Mouse (Mus musculus) intestine, embryonic 16.5 days (tissue): ENCODE data around the gene Cd2ap. TPM values are rescaled to one million over a fixed set of nuclear protein-coding genes. Genes with fewer than 3 reads are reported as not detected.

Source experiments
- ATAC-seq: fragments of 200-750 bp; cut with Nextera tagmentation; 2 replicates; pipeline ENCODE4 v1.8.0; 2017; ENCODE audit warnings: moderate TSS enrichment, moderate library complexity
- H3K27ac ChIP-seq: fragments of 300-500 bp; sonication (generic); 2 replicates; pipeline ENCODE4 v1.5.1; 2014; ENCODE audit warnings: mild to moderate bottlenecking, low read length
- H3K27me3 ChIP-seq: fragments of 300-500 bp; sonication (generic); replicated peaks from 2 replicates; pipeline ENCODE4 v1.6.1; 2014; ENCODE audit warnings: low read length, control low read depth, mixed read lengths; ENCODE audit not compliant: control insufficient read depth, insufficient read depth
- H3K36me3 ChIP-seq: fragments of 300-500 bp; sonication (generic); 2 replicates; pipeline ENCODE4 v1.6.1; 2014; ENCODE audit warnings: low read length, control low read depth; ENCODE audit not compliant: control insufficient read depth, insufficient read depth
- H3K4me1 ChIP-seq: fragments of 300-500 bp; sonication (generic); 2 replicates; pipeline ENCODE4 v1.6.1; 2014; ENCODE audit warnings: low read length, control low read depth, mixed read lengths; ENCODE audit not compliant: control insufficient read depth, insufficient read depth
- H3K4me2 ChIP-seq: fragments of 300-500 bp; sonication (generic); 2 replicates; pipeline ENCODE4 v1.6.1; 2014; ENCODE audit warnings: low read depth, low read length, control low read depth
- H3K4me3 ChIP-seq: fragments of 300-500 bp; sonication (generic); 2 replicates; pipeline ENCODE4 v1.5.1; 2014; ENCODE audit warnings: mild to moderate bottlenecking, low read length
- H3K9ac ChIP-seq: fragments of 300-500 bp; sonication (generic); 2 replicates; pipeline ENCODE4 v1.6.1; 2014; ENCODE audit warnings: low read depth, low read length
- H3K9me3 ChIP-seq: fragments of 300-500 bp; sonication (generic); 2 replicates; pipeline ENCODE4 v1.6.1; 2016; ENCODE audit warnings: low read length, control low read depth; ENCODE audit not compliant: control insufficient read depth
- WGBS: fragments of 180-500 bp; shearing (Covaris S2); extraction: QIAGEN DNeasy Blood & Tissue Kit; methylation state at CpG from one replicate; pipeline ENCODE4 v1.1.7; 2014; 5-methylcytosine and 5-hydroxymethylcytosine counted together
- polyA plus RNA-seq: library from polyadenylated mRNA; unstranded; fragments of >200 nt; fragmentation: Nextera tagmentation; extraction: Ambion mirVana; gene quantifications from 2 replicates; pipeline ENCODE4 v1.2.1, GENCODE M21; 2015

Gene Cd2ap
- polyA plus RNA-seq, 1 experiment from 2014 or later: 26.8 TPM

DNA sequence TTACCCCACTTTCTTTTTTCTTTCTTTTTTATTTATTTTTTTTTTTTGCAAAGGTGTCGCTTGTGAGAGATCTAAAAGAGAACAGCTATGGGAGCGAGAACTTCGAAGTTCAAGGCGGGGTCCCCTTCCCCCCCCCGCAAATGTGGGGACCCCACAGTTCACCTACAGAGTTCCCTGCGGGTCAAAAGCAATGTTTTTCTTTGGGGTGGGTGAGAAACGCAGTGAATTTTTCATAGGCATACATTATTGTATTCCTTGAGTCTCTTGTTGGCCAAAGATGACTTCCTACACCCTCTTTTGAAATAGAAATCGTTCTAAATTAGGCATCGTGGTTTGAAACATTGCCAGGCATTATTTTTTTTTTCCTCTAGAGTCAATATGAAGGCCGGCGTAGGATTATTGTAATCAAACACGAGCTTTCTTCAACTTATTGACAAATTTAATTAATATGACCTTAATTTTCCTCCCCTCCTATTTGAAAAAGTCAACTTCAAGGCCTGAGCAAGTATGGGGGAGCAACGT is 500 bp upstream of the Cd2ap start:
- Histone ChIP-seq H3K27ac (peak overlapping the region; percentile 96; the same call in 1 of the 2 replicates), H3K9ac (peak overlapping the region; percentile 98), H3K27me3 (no peaks in the 10 kb centered on the region), H3K4me2 (peak overlapping the region; percentile 78), H3K4me3 (peak overlapping the region; percentile 96), H3K9me3 (no peaks in the 10 kb centered on the region), H3K4me1 (peaks cover 13% of the 10 kb centered on the region), H3K36me3 (no peaks in the 10 kb centered on the region)
- WGBS: 25% methylated on average over 13 of the region's 13 CpGs
- no peak for ATAC-seq

DNA sequence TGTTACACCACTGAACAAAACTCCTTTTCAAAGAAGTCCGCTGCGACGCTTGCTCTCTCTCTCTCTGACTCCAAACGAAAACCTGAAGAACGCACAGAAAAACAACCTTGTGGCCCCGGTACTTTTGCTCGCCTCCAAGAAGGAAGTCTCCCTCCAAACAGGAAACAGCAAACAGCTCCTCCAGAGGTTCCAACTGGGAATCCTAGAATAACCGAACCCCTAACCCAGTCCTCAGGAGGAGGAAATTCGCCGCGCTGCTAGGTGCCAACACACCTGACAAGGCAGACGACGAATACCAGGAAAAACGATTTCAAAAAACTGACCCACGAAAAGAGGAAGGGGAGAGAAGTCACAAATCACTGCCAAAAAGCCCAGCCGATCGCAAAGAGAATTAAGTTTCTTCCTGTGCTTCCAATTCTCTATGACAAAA is 879 bp downstream of the Cd2ap start:
- peak overlapping the region; percentile 78 for H3K4me2 ChIP-seq
- peak overlapping the region; percentile 98 for H3K9ac ChIP-seq
- ATAC-seq: peak; percentile 29
- H3K4me3 ChIP-seq: peak overlapping the region; percentile 96
- under 1% methylated on average over 17 of the region's 17 CpGs for WGBS
- H3K27me3 ChIP-seq: no peaks in the 10 kb centered on the region
- H3K36me3 ChIP-seq: no peaks in the 10 kb centered on the region
- peaks cover 17% of the 10 kb centered on the region for H3K4me1 ChIP-seq
- no peaks in the 10 kb centered on the region for H3K9me3 ChIP-seq
- peak overlapping the region; percentile 96 for H3K27ac ChIP-seq

DNA sequence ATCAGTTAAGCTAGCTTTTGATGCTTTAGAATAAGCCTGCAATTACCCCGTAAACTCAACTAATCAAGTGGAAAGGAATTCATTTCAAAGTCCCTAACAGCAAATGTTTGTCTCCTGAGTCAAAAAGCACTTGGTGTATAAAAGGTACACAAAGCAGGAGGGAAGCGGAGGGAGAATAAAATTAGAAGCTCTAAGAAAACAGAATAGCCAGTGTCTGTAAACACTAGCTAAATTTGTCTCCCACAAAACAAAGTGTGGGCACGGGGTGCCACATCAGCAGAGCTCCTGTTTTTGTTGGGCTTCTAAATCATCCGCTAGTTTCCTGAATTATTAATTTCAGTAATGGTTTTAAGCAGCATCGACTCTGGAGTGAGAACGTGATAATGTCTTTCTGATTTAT is 1.4 kb downstream of the Cd2ap start:
- Histone ChIP-seq H3K27ac (no peak overlapping the region), H3K27me3 (no peaks in the 10 kb centered on the region), H3K4me2 (peak overlapping the region; percentile 78), H3K36me3 (no peaks in the 10 kb centered on the region), H3K4me1 (peaks cover 19% of the 10 kb centered on the region), H3K9me3 (no peaks in the 10 kb centered on the region), H3K9ac (peak overlapping the region; percentile 98), H3K4me3 (peak overlapping the region; percentile 96)
- ATAC-seq: no peak
- 12% methylated on average over 6 of the region's 6 CpGs for WGBS

DNA sequence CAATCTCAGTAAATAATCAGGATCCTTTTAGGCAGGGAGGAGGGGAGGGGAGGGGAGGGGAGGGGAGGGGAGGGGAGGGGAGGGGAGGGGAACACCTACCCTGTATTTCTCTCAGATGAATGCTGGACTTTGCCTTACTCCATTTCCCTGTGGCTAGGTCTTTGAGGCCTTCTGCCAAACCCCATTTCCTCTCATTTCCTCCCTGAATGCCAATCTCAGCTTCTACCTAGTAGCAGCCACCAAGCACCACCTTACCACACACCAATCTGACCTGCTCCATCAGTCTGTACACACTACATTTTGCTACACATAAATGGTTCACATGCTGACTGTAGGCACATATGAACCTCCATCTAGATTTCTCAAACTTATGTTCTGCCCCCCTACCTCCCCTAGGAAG is 6.0 kb downstream of the Cd2ap start:
- ATAC-seq: peak; percentile 38; the same call in 1 of the 2 replicates
- Histone ChIP-seq H3K4me2 (no peak overlapping the region), H3K4me1 (peaks cover 19% of the 10 kb centered on the region), H3K36me3 (0 out of 2 replicates have a peak, but pooled peaks cover 4% of the 10 kb centered on the region), H3K9ac (no peak overlapping the region), H3K27me3 (no peaks in the 10 kb centered on the region), H3K4me3 (no peak overlapping the region), H3K27ac (peak overlapping the region; percentile 51; the same call in 1 of the 2 replicates), H3K9me3 (0 out of 2 replicates have a peak, but pooled peaks cover 5% of the 10 kb centered on the region)

DNA sequence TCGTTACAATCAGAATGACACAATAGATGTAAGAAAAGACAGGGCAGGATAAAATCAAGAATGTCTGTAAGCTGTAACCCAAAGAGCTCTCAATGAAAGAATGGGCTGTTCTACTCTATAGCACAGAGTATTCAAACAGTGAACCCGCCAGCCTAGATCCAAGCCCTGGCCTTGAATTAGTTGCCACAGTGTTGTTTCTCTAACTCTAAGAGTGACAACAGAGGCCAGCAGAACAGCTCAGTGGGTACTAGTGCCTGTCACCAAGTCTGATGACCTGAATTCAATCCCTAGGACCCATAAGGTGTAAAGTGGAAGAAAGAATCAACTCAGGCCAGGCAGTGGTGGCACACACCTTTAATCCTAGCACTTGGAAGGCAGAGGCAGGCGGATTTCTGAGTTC is 13.3 kb downstream of the Cd2ap start:
- no peak overlapping the region for H3K4me2 ChIP-seq
- no peak overlapping the region for H3K9ac ChIP-seq
- no peak for ATAC-seq
- no peak overlapping the region for H3K27ac ChIP-seq
- H3K9me3 ChIP-seq: 0 out of 2 replicates have a peak, but pooled peaks cover 5% of the 10 kb centered on the region
- H3K4me1 ChIP-seq: no peaks in the 10 kb centered on the region
- H3K27me3 ChIP-seq: no peaks in the 10 kb centered on the region
- H3K4me3 ChIP-seq: no peak overlapping the region
- 0 out of 2 replicates have a peak, but pooled peaks cover 4% of the 10 kb centered on the region for H3K36me3 ChIP-seq
- WGBS: 79% methylated on average over 3 of the region's 3 CpGs

DNA sequence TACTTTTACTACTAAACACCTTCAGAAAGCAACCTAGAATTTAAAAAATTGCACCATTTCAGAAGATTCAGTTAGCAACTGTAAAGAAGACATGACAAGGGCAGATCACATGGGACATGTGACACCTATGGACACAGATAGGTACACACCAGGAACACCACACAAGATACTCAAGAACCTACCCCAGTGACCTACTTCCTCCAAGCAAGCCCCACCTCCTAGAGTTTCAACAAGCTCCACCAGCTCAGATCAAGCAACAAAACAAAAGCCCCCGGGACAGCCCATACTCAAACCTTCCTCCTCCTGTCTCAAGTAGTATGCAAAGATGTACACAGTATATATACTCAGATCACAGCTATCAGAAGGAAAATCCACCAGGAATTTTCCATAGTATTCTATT is 16.1 kb downstream of the Cd2ap start:
- Histone ChIP-seq H3K9me3 (no peaks in the 10 kb centered on the region), H3K4me2 (no peak overlapping the region), H3K27ac (no peak overlapping the region), H3K9ac (no peak overlapping the region), H3K4me1 (no peaks in the 10 kb centered on the region), H3K4me3 (no peak overlapping the region), H3K27me3 (no peaks in the 10 kb centered on the region), H3K36me3 (no peaks in the 10 kb centered on the region)
- WGBS: 92% methylated on average over 1 of the region's 1 CpGs
- no peak for ATAC-seq

DNA sequence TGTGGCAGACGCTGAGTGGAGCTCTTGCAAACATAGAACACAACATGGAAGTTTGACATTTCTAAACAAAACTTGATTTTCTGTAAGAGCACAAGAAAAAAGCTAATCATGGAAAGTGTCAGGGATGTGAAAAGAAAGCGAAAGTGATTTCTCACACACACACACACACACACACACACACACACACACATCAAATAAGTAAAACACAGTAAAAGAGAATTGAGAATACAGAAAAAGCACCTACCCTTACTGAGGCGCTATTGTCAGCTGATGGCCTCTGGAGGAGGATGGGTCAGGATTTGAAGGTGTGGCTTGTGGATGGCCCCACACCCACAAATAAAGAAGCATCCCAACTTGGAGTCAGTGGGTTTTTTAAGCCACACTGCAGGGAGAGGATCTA is 19.0 kb downstream of the Cd2ap start:
- Histone ChIP-seq H3K4me1 (no peaks in the 10 kb centered on the region), H3K4me3 (no peak overlapping the region), H3K27me3 (no peaks in the 10 kb centered on the region), H3K9ac (no peak overlapping the region), H3K9me3 (no peaks in the 10 kb centered on the region), H3K4me2 (no peak overlapping the region), H3K36me3 (no peaks in the 10 kb centered on the region), H3K27ac (no peak overlapping the region)
- no peak for ATAC-seq
- 79% methylated on average over 3 of the region's 3 CpGs for WGBS

DNA sequence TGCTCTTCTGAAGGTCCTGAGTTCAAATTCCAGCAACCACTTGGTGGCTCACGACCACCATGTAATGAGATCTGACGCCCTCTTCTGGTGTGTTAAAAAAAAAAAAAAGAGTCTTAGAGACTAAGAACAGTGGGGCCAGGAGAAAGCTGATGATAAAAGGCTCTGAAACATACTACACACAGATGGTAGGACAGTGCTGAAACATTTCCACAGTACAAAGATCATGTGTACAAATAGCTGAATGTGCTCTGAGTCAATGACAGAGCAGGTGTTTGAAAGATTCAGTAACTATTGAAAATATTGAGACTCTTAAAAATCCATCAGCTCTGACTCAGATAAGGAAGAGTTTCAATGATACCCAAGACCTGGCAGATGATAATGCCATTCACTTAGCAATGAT is 29.4 kb downstream of the Cd2ap start:
- no peak overlapping the region for H3K4me2 ChIP-seq
- 0 out of 2 replicates have a peak, but pooled peaks cover 7% of the 10 kb centered on the region for H3K36me3 ChIP-seq
- H3K4me1 ChIP-seq: no peaks in the 10 kb centered on the region
- H3K9ac ChIP-seq: no peak overlapping the region
- ATAC-seq: peak; percentile 53; the same call in 1 of the 2 replicates
- WGBS: 87% methylated on average over 2 of the region's 2 CpGs
- no peak overlapping the region for H3K27ac ChIP-seq
- no peaks in the 10 kb centered on the region for H3K9me3 ChIP-seq
- no peak overlapping the region for H3K4me3 ChIP-seq
- H3K27me3 ChIP-seq: no peaks in the 10 kb centered on the region

DNA sequence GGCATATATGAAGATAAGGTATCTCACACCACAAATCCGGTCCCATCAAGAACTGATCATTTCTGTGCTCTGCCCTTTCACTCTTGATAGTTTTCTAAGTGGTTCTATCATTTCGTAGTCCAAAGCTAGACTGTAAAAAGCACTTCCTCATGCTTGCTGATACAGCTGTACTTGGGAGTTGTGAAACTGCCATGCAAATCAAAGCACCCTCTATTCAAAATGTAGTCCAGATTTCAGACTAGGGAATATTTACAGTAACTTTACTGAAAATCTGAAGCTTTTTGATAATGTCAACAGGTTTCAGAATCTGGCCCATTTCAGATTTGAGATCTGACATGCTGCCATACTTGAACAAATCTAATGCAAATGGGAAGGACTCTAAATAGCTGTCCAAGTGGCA is 39.3 kb downstream of the Cd2ap start:
- Histone ChIP-seq H3K9ac (no peak overlapping the region), H3K36me3 (no peaks in the 10 kb centered on the region), H3K4me1 (no peaks in the 10 kb centered on the region), H3K4me2 (no peak overlapping the region), H3K27ac (no peak overlapping the region), H3K9me3 (no peaks in the 10 kb centered on the region), H3K27me3 (no peaks in the 10 kb centered on the region), H3K4me3 (no peak overlapping the region)
- 83% methylated on average over 2 of the region's 2 CpGs for WGBS
- ATAC-seq: no peak

DNA sequence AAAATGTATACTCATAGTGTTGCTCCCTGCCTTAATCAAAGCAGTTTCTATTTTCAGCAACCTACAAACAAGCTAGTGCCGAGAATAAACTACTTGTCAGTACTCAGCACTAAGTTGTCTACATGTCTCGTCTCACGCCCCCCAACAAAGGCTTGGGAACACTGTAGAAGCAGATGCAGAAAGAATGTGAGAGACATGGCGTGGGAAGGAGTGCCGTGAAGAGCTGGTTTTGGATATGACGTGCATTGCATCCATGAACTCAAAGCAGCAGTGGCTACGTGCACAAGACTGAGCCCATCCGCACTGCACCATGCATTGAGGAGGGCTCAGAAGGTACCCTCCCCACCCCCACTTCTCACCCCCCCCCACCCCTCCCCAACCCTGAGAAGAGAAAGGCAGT is 53.7 kb downstream of the Cd2ap start:
- 94% methylated on average over 8 of the region's 8 CpGs for WGBS
- no peak overlapping the region for H3K4me2 ChIP-seq
- H3K27ac ChIP-seq: no peak overlapping the region
- no peak for ATAC-seq
- no peak overlapping the region for H3K4me3 ChIP-seq
- H3K9me3 ChIP-seq: no peaks in the 10 kb centered on the region
- H3K4me1 ChIP-seq: no peaks in the 10 kb centered on the region
- peaks cover 5% of the 10 kb centered on the region; the same call in 1 of the 2 replicates for H3K36me3 ChIP-seq
- no peak overlapping the region for H3K9ac ChIP-seq
- H3K27me3 ChIP-seq: no peaks in the 10 kb centered on the region
